Mouse (Mus musculus) c-Kit-positive CD71-positive TER-119-negative erythroid progenitor cells, embryonic 14.5 days (primary cell): ENCODE measurements around the gene Pakap.

Source experiments
- DNase-seq: peaks from one replicate; pipeline ENCODE4 v3.0.0-alpha.2; 2013; ENCODE audit warnings: low read depth

Gene Pakap

DNA sequence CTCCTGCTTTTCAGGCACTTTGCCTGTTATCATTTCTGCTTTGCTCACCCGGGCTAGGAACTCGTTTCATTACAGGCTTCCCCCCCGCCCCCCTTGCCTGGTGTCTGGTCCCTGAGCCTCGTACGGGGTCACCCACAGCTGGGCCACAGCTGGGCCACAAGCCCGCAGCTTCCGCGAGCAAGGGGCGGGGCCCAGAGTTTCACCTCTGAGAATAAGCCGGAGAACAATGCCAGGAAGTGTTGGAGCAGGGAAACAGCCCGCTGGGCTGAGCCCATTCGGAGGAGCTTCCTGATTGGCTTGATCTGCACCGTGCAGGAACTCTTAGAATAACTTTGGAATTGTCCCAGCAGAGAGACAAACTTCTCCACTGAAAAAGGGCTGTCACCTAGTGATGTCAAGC, 107.4 kb downstream of the Pakap start:
- no peak for DNase-seq

DNA sequence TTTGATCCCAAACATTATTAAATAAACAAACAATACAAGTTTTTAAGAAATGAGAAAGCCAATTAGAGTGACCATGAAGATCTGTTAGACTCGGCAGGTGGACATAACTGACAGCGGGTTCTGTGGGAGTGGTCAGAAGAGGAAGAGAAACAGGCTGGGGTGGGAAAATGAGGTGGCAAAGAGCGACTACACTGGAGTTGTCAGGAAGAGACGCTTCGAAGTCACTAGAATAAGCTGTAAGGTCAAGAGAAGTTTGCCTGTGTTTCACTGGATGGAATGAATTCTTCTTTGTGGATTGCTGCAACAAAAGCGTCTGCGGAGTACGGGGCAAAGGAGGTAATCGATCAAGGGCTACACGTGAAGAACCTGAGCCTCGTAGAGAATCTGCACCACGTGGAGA, 109.9 kb downstream of the Pakap start:
- DNase-seq: no peak

DNA sequence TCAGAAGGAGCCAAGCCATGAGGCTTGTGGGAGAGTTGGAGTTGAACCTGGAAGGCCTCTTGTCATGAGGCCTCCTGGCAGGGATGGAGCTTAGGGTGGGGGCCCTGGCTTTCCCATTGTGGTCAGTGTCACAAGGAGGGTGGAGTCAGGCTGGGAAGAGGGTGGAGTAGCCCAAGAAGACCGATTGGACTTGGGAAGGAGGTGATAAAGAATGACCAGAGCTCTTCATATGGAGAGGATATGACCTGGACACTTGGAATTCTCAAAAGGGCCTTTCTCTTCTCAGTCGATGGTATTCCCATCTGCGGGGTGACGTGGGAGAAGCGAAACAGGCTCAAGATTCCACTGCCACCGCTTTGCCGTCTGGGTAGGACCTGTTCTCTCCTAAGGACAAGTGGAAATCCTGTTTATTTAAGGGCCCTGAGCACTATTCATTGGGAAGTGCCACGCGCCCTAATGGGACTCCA, 111.0 kb downstream of the Pakap start:
- DNase-seq: no peak

DNA sequence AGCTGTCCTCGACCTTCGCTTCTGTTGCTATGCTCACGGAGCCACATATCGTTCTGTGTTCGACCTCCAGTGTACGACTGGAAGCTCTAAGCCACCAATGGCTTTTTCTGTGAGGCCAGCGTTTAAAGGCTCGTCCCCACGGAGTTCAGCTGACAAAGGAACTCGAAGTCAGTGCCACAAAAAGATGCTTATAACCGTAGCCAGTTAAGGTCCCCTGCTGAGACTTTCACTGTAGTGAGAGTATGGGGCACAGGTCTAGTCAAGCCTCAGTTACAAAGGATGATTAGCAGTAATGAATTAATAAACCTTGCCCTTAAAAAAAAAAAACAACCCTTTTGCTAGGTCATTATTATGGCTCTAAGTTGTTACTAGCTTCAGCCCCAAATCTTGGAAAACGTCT, 112.2 kb downstream of the Pakap start:
- DNase-seq: no peak

DNA sequence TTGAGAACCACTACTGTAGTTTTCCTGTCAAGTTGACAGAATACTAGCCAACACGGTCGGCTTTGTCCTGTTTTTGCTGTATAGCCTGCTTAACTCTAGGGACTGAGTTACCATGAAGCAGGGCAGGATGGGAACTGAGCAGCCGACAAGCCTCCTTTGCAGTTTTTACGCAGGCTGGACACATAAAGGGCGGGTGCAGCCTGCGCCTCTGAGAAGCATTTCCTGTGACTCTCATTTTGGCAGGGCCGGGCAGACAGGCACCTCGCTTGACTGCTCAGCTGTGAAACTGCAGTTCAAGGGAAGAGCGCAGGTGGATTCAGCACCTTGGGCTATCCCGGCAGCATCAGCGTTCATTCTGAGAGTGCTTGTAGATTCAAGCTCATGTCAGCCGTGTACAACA, 113.5 kb downstream of the Pakap start:
- DNase-seq: no peak

DNA sequence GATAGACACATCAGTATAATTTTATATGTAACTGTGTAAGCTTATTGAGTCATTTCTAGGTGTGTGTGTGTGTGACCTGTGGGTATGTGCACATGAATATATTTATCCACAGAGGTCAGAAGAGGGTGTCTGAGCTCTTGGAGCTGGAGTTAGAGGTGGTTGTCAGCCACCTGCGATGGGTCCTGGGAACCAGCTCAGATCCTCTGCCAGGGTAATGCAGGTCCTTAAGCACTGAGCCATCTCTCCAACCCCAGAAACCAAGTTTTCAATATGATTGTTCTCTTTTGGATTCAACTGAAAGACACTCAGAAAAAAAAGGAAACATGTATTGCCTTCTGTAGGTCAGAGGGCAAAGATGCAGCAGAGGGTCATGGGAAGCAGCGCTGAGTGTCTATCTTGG, 114.4 kb downstream of the Pakap start:
- no peak for DNase-seq

DNA sequence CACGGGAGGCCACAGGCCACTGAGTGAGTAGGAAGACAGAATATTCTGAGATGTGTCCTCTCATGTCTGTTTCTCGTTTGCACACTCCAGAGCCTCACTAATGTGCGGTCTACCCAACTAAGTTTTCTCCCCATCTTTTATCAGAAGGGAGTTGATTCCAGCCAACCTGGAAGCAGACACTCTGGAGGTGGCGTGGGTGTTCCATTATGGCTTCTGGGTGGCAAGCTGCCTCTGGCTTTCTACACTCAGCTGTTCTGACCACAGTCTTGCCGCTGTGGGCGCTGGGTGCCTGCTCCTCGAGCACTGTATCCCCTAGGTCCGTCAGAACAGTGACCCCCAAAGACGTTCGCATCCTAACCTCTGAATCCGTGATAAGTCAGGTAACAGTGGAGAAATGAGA, 115.0 kb downstream of the Pakap start:
- DNase-seq: no peak

DNA sequence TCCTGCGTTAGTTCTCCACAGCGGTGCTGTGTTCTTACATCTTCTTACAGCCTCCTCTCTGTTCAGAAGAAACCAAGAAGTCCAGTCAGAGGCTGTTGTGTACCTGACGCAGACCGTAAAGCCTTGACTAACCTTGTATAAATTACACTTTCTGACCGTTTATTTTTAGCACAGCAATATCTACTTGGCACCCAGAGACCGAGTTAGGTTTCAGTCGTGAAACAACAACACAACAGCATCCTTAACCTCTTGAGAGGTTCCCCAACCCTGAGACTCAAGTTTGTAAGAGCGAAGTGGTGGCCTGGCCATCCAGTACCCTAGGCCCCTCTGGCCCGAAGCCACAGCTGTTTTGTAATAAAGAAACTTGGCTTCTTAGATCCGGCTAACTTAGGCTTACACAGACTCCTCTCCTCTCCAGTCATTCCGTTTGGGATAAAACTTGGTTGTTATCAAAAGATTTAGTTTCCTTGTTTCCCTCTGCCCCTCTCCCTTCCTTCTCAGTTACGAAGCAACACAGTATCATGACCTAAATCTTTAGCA, 116.8 kb downstream of the Pakap start:
- DNase-seq: no peak

DNA sequence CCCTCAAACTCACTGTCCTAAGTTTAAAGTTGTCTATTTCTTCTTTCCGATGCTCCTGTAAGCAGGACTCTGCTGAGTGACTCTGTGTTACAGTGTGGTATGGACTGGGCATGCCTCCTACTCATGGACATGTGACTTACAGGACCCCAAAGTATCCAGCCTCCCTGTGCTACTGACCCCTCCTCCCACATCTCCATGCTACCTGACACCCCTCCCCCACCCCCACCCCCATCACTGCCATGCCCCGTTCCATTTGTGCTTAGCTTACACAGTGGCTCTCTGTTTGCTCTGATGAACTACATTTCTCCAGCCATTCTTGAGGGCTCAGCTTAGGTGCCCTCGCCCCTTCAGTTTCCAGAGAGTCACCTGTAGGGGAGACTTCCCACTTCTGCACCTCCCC, 118.8 kb downstream of the Pakap start:
- no peak for DNase-seq

DNA sequence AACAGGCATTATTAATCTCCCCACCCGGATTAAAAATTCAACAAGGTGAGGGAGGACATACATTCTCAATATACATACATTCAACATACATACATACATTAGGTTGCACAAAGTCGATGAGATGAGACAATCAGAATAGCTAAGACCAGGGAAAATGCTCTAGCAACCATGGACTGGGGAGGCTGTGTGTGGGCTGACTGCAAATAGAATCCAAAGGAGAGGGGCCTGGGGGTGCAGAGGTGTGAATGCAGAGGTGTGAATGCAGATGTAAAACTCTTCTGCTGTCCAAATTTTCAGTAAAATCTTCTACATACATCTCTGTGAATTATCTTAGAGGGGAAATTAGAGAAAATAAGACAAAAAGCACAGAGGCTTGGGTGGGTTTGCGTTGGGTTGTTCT, 119.6 kb downstream of the Pakap start:
- no peak for DNase-seq

DNA sequence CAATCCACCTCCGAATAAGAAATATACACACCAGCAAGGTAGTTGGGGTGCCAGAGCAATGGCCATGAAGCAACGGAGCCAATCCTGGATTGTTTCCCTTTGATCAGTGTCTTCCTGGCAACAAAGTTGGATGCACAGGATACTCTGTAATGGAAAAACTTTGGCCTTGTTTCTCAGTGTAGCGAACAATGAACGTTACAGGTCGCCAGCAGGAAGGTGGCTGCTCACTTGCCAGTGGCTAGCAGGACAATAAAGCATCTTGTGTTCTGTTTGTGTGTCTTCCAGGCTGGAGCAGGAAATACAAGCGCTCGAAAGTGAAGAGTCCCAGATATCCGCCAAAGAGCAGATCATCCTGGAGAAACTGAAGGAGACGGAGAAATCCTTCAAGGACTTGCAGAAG, 120.2 kb downstream of the Pakap start:
- DNase-seq: no peak

DNA sequence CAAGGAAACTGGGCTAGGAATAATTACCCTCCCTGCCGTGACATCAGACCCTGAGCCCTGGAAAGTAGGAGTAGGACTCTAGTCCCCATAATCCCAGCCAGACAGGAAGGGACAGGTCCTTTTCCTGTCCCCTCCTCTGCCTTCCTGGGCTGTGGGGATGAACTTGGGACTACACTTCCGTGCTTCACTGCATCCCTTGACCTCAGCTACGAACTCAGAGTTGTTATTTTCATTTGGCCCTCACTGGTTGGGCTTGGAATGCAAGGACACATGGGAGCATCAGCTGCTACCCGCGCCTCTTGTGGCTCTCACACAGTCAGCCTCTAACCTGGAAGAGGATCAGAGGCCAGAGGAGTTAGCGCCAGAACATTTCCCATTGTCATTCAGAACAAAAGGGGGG, 122.0 kb downstream of the Pakap start:
- DNase-seq: no peak

DNA sequence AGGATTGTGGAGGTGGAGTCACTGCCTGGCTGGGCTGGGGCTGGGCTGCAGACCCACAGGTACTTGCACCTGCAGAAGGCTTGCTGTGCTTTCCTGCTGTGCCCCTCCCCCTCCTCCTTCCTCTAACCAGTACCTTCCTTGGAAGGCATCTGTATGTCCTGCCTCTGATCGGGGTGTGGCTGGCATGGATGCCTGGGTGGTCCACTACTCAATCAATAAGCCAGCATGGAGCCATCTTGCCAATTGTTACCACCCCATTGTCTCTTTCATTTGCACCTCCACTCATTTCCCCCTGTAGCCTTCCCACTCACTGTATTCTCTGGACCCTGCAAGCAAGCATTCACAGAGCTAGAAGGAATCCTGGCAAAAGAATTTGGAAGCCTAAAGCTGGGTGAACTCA, 122.8 kb downstream of the Pakap start:
- DNase-seq: no peak

DNA sequence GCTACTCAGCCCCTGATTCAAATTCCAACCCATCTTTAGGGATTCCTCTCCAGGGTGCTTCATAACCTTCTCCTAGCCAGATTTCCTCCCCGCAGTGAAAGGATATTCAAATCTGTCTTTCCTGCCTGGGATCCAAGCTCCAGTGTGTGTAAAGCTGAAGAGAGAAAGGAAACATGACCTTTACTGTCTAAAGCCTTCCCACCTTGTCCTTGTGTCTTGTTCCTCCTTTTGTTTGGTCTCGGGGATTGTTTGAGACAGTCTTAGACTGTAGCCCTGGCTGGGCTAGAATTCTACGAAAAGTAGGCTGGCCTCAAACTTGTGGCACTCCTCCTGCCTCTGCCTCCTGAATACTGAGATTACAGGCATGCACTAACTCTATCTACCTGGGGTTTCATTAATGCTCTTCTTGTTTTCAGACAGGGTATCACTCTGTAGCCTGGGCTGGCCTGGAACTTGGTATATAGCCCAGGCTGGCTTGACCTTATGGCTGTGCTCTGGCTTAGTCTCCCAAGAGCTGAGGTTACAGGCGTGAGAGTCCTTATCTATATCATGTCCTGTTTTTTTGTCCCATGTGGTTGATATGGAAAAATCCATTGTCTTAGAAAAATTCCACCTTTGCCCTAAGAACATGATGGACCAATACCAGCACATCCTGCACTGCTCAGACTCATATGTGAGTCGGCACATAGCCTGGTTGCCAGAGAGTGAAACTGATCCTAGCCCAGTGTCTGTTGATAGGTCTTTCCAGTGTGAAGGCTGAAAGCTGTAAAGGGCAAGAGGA, 126.6 kb downstream of the Pakap start:
- DNase-seq: no peak

DNA sequence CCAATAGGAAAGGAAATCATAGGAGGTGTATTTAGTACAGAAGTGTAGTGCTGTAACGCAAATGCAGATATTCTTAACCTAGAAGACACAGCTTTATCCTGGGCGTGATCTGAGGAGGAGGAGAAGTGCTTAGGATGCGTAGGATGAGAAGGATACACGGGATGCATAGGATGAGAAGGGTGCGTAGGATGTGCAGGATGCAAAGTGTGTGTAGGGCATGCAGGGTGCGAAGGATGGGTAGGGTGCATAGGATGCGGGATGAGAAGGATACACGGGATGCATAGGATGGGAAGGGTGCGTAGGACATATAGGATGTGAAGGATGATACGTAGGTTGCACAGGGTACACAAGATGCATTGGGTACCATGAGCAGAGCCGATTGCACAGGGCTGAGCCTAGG, 129.0 kb downstream of the Pakap start:
- no peak for DNase-seq

DNA sequence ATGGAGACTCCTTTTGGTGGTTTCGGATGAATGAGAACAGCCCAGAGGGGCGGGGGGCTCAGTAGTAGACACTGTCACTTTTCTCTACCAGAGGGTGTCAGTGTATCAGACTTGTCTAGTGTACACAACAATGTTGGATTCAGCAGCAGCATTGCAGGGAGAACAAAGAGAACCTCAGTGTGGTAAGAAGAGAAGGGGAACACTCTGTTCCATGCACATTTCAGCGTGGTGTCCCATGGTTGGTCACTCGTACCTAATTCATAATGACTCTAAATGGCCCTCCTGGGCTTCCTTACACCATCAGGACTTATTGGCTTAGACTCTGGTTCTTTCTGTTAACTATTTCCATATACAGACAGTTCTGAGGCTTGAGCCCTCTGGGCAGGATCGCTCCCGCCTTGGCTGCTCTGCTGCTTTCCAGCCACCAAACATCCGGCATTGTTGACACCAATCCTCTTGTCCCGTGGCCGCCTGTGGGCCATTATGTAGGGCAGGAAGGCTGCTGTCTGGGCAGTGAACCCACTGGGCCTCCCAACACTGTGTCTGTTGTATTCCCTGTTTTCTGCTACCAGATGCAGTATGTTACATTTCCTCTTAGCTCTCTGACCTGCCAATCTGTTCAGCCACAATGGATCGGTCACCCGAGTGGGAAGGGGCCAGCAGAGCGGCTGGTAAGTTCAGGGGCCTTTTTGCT, 130.1 kb downstream of the Pakap start:
- no peak for DNase-seq

DNA sequence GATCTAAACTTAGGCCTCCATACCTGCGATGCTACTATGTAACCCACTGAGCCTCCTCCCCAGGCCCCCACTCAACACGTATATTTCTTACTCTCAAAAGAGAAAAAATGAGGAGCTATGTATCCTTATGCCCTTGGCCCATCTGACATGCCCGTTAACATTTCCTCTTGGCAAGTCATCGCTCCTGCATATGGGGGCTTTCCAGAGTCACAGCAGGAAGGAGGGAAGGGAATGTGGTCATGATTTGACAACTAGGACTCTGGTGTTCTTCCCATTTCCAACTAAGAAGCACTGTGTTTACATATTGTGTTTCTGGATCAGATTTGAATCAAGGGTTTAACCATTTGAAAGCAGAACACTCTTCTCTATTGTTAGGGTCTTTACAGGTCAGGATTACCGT, 133.6 kb downstream of the Pakap start:
- no peak for DNase-seq

DNA sequence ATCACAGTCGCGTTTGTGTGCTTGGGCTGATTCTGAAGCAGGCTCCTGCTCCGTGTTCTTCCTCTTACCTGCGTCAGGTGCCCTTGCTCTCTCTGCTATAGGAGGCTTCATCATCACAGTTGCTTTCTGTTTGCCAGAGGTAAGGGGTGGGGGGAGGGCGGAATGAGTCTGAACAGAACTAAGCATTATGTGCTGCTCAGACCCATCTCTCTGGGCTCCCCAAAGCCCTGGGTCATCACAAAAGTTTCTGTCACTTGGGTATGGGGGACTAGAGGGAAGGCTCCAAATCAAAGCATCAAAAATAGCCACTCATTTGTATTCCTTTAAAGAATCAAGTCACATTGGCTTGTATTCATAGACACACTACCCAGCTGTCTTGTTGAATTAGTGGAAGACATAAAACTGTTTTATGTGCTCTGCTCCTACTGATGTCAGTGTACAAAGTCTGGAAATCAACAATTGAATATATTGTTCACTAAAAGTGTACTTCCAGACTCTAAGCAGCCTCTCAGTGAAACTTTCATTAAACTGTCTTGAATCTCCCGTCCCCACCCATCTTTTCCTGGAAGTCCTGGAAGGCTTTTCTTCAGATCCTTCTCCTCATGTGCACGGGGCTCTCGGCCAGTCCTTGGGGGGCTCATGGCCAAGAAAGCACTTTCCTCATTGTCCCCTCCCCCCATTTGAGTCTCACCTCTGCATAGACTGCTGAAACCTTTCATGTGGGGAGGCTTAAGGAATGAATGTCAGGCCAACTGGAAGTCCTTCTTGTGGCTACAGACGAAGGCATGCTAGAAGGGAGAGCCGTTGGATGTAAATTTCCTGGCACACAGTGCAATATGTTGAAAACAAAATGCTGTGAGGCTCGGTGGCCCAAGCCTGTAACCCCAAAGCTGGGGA, 135.8 kb downstream of the Pakap start:
- DNase-seq: no peak

DNA sequence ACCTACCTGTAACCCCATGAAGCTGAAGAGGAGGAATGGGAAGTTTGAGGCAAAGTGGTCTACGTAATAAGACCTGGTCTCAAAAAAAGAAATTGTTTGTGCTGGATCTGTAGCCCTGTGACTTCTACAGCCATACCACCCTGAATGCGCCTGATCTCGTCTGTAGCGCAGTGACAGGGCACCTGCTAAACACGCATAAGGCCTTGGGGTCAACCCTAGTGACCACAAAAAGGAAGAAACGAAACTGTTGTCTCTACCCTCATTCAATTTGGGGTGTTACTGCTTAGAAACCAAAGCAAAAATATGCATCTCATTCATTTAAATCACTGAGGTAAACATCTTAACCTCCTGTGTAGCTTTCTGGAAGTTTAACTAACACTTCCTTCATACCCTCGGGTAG, 136.6 kb downstream of the Pakap start:
- no peak for DNase-seq

DNA sequence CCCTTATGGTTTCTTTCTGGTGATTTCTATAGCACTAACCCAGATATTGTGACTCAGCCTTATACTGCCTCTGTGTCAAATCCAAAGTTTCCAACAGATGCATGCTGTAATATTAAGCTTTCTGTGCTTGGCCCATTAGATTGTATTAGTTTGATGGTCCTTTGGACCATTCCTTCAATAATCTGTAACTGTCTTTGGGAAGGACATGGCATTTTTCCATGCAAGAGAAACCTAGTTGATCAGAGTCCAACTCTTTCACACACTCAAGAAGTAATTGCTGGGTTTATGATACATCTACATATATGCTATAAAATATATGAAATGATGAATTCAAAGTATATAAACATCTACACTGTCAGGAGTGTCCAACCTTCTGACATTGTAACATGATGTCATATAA, 147.9 kb downstream of the Pakap start:
- DNase-seq: no peak

DNA sequence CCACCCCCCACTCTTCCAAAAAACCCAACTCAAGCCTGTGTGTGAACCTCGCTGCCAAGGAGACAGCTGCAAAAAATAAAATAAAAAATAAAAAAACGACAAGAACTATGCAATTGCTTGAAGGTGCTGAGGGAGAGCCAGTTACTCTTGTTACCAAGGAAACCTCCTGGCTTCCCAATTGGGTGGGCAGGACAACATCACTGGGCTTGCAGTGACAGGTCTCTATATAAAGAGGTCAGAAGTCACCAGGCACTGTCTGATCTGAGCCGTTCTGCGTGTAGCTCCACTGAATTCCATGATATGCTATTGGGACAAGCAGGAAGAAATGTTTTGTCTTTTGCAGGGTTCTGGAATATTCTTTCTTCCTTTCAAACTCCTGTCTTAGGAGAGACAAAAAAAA, 148.8 kb downstream of the Pakap start:
- no peak for DNase-seq

DNA sequence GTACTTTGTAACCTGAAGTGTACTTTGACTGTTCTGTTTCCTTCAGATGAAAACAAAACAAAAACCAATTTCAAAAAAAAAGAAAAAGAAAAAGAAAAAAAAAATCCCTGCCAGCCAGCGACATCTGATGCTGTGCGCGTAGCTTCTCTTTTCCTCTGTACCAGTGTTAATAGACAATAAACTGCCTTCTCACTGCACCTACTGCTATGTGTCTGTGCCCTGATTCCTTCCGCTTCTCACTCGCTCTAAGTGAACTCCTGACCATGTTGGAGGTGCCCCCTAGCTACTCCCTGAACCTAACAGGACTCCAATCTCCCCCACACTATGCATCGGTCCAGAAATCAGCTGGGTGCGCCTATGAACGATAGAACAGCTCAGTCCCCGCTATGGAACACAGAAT, 149.4 kb downstream of the Pakap start, which contains the start of gene Akap2:
Akap2 (plus strand) TSS at position 304 of the 400 bp plus-strand sequence.
- DNase-seq: no peak
